Mouse (Mus musculus): ENCODE data around the gene Crybb2.

GRCm38 (mm10) chr5:113018190-113018589, 51.7 kb downstream of the Crybb2 start:
- TF ChIP-seq POLR2A (IDR thresholded peaks at IDR 0.05; ENCODE audit: low read depth, low read length) (no peak), CTCF (IDR thresholded peaks at IDR 0.05; ENCODE audit: borderline replicate concordance, insufficient read depth, low read length) (no peak)

Measured in embryonic fibroblast, embryonic 13.5 days (primary cell).